Mouse (Mus musculus): ENCODE results near the gene Zfp451.
A peak's percentile ranks its signal among the peaks of the same experiment; 100 is the strongest.
"Not testable (repeated sequence)": the region's sequence is repeated elsewhere in the genome, so short reads cannot be mapped to it uniquely, and the experiment has no call there.

The Zfp451 gene

DNA sequence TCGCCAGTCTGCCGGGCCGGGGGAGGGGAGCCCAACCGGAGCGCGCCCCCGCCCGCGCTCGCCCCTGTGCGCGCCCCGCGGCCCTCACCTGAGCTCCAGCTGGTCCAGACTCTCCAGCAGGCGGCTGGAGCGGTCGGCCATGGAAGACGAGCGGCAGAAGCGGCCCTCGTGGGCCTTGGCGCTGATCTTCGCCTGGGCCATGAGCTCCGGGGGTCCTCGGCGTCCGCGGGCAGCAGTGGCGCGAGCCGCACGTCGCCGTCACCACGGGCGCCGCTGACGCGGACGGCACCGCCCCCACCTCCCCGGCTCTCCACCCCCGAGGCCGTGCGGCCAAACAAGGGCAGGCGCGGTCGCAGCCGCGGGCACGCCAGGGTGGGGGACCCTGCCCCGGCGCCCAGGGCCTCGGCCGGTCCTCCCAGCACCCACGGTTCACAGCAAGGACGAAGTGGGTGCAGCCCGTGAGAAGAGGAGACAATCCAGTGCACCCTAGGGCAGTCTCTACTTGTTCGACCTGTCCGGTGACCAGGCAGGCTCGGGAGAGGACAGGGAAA lies 56.8 kb downstream of the Zfp451 start, which contains the start of gene Bag2:
Gene Bag2 (minus strand): TSS at position 305 of the 551 bp plus-strand sequence.
- DNase-seq (ENCODE audit: low read depth, low spot score) = no peak

DNA sequence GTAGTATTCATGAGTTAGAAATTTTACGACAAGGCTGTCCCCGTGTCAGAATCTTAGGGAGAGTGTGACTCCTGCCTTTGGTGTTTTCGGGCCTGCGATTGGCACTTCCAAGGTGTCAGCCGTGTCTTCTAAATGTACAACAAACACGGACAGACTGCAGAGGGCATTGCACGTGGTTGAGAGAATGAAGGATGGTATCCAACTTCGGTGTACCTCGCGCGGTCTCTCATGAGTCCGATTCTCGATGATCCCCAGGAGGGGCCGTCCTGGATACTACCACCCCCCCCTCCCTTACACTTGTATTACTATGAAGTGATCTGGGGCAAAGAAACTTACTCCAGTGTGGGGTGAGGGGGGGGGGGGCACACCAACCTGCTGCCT lies 57.4 kb downstream of the Zfp451 start:
- DNase-seq (ENCODE audit: low read depth, low spot score) = peak; percentile 34

DNA sequence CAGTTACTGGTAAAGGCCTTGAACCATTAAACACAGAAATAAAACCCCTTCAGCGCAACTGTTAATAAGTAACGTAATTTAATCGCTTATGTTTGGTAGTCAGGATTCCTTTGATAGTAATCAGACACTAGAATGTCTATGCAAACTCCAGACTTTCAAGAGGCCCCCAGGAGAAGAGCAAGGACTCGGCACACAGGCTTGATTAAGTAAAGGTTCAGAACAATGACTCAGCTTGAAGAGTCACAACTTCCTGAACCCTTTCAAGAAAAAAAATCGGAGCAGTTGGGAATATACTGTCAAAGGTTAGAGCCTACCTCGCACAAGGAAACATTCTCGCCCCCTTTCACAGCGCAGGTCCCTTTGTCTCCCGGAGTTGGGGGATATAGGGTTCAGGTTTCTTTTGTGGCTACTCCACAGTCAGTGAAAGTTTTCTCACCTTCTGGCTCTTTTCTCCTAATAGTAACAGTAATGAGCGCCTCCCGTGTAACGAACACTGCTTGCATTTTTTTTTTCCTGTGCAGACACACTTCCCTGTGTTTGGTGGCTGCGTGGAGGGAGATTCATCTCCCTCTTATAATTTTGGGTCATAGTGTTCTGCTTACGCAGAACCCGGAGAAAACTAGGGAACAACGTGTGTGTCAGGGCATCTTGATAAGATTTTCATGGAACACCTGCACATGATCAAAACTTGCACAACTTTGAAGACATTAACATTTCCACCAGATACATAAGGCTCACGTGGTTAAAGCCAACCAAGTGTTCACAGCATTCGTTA lies 58.0 kb downstream of the Zfp451 start:
- DNase-seq (ENCODE audit: low read depth, low spot score) = peak; percentile 44

DNA sequence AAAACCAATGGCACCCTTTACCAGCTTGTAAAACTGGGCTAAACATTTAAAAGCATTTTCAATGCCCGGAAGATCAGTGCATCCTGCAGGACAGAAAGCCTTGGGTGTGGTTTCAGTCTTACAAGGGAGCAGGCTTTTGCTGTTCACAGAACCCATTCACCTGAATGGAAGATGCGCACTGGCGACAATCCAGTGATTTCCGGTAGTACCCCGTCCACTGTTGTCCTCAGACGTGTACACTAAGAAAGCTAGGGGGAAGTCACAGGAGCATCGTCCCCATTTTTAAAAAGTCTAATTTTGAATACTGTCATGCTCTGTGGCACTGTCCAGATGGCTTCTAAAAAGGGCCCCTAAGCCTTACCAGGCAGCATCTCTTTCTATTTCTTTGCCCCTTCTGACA lies 58.6 kb downstream of the Zfp451 start:
- DNase-seq (ENCODE audit: low read depth, low spot score) = peak; percentile 35

DNA sequence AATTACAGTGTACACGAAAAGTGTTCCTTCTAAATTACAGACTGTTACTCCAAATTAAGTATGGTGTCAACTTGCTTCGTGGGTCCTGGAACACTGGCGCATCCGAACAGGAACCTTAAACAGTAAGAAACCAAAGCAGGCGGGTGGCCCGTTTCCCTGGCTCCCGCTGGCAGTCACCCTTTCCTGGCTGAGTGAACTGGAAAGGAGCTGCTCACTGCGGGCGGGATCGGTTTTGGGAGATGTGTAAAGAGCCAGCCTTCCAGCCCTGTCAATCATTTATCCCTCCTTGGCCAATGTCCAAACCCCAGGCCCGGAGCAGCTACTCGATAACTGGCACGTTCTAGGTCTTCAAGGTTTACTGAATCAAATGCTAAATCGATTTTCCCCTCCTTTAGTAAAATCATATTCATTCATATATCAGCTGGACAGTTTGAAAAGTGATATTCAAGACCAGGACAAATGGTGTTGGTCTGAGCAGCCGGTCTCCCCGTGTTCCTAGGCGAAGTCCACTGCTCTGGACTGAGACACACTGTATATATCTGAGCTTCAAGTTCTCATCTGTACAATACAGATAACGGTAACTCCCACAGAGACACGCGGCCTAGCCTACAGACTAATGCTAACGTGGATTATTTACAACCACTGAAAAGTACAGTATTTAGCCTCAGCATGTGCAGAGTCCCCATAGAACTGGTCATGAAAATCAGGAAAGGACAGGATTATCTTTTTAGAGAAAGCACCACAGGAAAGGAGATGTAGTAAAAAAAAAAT lies 59.2 kb downstream of the Zfp451 start:
- DNase-seq (ENCODE audit: low read depth, low spot score) = peak; percentile 57

DNA sequence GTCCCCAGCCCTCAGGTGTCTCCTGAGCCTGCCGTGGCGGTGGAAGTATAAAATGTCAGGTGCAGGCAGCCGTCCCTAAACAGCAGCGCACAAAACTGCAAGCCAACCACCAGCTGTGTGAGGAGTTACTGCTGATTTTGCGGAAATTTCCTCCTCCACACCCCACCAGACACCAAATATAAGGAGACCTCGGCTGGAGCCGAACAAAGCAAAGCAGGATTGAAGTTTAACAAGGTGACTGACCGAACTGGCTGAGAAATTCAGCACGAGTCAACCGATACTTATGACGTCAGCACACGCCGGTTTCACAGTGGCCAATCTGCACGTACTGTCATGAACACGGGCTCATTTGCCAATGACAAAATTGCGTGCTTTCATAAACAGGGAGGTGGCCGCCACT lies 60.3 kb downstream of the Zfp451 start:
- no peak for DNase-seq (ENCODE audit: low read depth, low spot score)

DNA sequence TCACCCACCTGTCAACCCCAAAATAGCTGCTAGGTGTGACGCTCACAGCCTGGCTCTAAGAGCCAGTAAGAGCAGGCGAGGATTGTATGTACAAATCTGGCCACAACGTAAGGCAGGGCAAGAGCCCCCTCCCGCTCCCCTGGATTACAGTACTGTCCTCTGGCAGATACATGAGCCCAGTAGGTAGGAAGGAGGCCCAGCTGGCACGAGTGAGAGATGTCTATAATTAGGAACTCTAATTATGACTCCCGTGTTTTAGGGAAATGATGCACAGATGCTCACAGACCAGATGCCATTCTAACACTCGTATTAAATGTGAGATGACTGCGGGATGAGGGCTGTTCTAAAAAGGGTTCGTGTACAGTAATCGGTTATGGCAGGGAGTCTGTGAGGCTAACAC lies 63.1 kb downstream of the Zfp451 start:
- no peak for DNase-seq (ENCODE audit: low read depth, low spot score)

DNA sequence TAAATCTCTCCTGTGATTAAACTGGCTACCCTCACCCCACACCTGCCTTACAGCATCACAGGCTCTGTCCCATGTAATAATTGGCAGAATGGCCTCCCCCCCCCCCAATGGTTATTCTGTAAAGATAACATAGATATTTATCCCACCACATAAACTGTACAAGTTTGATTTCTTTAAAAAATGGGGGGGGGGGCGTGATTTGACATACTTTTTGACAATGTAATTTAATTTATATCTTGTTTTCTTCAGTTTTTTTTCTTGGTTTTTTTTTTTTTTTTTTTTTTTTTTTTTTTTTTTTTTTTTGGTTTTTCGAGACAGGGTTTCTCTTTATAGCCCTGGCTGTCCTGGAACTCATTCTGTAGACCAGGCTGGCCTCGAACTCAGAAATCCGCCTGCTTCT lies 64.7 kb downstream of the Zfp451 start:
- not testable (repeated sequence) for DNase-seq (ENCODE audit: low read depth, low spot score)

DNA sequence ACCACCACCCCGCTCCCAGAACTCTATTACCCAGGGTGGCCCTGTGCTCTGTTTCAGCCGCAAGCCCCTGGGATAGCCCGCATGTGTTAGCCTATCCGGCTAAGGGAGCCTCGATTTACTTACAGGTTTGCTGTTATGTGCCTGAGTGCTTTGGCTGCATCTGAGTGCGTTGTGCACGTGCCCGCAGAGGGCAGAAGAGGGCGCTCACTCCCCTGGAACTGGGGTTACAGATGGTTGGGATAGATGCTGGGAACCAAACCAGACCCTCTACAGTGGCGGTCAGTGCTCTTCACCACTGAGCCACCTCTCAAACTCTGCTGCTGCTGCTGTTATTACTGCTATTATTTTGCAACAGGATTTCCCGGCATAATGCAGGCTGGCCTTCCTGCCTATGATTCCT lies 65.3 kb downstream of the Zfp451 start:
- DNase-seq (ENCODE audit: low read depth, low spot score) = no peak

DNA sequence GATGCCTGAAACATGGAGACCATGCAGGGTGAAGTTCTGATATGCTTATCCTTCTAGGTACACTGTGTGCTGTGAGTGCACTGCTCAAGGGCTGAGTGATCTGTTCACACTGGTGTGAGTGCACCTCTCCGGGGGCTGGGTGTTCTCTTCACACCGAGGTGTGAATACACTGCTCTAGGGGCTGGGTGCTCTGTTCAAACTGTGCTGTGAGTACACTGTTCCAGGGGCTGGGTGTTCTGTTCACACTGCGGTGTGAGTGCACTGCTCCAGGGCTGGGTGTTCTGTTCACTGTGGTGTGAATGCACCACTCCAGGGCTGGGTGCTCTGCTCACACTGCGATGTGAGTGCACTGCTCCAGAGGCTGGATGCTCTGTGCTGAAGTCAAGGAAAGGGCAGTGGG lies 68.5 kb downstream of the Zfp451 start:
- DNase-seq (ENCODE audit: low read depth, low spot score) = no peak

DNA sequence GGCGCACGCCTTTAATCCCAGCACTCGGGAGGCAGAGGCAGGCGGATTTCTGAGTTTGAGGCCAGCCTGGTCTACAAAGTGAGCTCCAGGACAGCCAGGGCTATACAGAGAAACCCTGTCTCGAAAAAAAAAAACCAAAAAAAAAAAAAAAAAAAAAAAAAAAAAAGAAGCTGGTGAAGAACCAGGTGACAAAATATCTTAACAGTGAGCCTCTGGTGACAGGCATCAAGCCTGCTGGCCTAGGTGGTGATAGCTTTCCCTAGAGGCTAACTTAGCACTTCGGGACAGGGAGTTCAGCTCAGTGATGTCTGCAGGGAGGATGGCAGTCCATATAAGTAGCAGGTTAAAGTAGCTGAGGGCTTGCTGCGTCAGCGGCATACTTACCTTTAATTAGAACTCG lies 69.6 kb downstream of the Zfp451 start:
- not testable (repeated sequence) for DNase-seq (ENCODE audit: low read depth, low spot score)

DNA sequence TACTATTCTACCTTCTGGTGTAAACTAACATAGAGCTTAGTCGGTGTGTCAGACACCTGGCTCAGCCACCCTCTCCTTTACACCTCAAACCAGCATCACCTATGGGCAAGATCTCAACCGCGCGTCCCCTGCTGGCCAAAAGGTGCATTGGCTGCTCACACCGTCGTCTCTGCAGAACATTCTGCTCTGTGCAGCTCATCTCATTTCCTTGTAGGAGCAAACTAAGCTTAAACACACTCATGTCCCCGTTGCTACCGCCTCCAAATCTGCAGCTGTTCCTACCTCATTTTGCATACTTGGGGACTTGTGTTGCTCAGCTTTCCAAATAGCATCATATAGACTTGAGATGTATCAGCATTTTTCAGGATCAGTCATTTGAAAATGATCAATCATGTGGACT lies 71.5 kb downstream of the Zfp451 start:
- no peak for DNase-seq (ENCODE audit: low read depth, low spot score)

DNA sequence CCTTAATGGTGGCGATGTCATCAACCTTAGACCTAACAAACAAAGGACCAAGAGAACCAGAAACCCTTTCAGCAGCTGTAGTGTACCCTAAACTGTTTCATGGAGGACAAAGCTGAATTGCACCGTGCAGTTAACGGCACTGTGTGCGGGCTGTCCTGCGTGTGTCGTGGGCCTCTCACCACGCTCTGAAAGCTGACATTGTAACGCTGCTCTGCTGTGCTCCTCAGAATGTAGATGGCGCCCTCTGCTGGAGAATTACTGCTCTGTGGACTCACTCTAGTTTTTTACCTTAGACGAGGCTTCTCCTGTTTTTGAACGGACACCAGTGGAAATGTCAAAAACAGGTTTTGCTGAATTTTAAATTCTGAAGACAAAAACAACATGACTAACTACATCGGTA lies 75.1 kb downstream of the Zfp451 start:
- peak; percentile 67 for DNase-seq (ENCODE audit: low read depth, low spot score)

DNA sequence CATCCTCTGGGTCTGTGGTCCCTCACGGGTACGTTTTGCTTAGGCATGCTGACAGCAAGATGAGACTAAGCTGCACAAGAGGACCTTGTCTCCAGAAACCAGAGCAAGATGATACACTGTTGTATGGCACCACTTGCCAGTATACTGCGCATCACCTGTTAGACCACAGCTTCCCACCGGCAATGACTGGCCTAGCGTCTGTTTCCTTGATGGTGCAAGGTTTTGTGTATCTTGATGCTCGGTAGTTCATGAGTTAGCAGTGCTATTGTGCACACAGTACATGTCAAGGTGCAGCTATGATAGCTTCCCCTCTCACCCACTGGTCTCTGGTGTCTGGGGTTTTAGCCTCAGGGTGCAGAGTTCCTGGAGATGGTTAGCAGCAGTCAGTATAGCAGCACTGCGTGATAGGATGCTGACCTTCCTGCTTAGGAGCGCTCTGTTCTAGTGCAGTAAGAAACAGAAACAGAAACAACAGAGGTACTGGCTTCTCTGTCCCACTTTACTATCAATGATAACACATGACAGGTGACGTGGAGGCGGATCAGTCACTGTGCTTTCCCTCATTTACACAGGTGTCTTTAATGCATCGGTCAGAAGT lies 75.6 kb downstream of the Zfp451 start:
- DNase-seq (ENCODE audit: low read depth, low spot score) = no peak

DNA sequence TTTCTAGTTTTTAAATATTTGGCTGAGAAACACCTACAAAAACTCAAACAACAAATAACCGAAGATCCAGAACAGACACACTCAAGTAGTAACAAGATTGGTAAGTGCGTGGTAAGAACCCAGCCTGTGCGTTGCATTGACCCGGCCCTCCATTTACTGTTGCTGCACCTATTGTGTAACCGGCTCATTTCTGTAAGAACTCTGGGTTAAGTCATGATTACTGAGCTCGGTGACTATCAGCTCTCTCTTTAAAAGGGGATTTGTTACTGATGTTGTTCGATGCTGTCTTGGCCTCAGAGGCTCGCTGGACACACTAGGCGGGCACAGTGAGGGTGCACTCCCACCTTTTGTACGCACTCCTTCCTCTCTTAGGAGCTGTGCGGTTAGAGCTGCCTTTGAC lies 76.1 kb downstream of the Zfp451 start:
- no peak for DNase-seq (ENCODE audit: low read depth, low spot score)

DNA sequence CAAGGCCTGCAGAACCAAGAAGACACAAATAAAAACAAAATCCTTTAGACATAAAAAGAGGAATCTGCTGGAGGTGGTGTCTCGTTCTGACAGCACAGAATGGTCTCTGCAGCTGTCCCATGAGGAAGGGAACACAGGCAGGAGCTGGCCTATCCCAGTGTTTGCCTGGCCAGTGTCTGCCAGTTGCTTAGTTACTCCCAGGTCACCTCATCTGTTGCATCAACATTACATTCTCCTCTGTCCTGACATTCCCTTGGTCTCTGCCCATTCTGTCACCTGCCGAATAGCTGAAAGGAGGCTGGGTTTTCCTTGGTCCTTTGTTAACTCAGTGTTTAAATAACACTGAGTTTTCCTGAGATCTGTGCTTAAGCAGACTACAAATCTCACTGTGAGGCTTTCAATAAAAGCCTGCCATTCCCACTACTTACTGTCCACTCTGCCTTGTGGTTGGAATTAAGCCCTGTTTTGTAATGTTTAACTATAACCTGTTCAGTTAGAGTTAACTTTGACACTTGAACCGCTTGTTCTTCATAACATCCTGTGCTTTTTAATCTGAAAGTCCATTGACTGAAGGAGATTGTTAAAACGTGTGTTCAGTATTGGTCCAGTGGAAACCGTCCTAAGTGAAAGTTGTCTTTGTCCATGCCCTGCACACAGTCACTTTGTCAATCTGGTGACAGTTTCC lies 80.3 kb downstream of the Zfp451 start:
- DNase-seq (ENCODE audit: low read depth, low spot score) = no peak

DNA sequence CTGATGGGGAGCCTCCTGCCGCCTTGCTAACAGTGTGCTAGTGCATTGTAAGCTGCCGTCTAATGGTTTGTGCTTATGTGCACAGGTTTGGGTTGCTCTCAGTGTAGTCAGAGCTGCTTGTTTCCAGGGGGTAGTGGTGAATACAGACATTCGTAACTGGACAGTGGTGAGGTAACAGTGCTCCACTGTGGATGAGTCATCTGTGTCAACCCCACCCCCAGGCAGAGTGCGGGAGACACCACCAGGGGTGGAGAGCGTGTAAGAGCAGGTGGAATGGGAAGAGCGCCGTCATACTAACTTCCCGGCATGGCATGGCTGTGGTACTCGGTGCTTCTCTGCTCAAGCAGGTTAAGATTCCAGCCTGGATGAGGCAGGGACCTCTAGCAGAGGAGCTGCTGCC lies 81.4 kb downstream of the Zfp451 start:
- DNase-seq (ENCODE audit: low read depth, low spot score) = no peak

DNA sequence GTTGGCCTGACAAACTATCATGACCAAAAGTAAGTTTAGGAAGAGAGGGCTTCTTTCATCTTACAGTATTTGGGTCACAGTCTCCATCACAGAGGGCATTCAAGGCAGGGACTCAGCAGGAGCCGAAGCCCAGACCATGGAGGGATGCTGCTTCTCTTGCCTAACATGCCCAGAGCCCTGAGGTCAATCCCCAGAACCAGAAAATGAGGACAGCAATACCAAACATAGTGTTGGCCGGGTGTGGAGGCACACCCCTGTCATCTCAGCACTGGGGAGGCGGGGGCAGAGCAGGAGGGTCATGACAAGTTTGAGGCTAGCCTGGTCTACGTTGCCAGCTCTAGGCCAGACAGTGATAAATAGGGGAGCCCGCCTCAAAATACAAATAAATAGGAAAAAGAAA lies 89.3 kb downstream of the Zfp451 start:
- DNase-seq (ENCODE audit: low read depth, low spot score) = no peak

DNA sequence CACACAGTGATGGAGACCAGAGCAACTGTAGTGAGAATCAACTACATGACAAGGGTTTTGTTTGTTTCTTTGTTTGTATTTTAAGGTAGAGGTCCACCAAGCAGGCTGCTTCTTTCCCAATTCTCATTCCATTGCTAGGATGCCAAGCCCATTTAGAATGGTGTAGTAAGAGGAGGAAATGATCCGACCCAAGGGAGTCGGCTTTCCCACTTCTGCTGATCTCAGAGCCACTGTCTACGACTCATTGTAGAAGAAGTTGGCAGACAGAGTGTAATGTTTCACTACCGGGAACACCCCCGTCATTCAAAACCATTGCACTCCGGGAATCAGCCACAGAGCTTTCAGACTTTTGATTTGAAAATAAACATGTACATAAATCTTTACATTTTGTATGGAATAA lies 89.9 kb downstream of the Zfp451 start:
- no peak for DNase-seq (ENCODE audit: low read depth, low spot score)

DNA sequence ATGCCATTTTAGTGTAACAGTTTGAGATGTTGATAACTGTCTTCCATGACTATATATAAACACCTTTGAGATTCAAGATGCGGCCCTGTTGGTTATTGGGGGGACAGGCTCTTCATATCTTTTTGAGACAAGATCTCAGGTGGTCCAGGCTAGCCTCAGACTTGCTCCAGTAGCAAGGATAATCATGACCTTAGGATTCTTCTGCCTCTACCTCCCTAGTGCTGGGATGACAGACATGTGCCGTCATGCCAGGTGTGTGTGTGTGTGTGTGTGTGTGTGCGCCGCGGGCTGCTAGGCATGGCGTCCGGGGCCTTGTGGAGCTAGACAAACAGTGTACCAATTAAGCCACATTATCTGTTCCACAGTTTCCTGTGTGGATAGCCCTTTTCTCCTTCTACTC lies 93.4 kb downstream of the Zfp451 start:
- DNase-seq (ENCODE audit: low read depth, low spot score) = no peak

DNA sequence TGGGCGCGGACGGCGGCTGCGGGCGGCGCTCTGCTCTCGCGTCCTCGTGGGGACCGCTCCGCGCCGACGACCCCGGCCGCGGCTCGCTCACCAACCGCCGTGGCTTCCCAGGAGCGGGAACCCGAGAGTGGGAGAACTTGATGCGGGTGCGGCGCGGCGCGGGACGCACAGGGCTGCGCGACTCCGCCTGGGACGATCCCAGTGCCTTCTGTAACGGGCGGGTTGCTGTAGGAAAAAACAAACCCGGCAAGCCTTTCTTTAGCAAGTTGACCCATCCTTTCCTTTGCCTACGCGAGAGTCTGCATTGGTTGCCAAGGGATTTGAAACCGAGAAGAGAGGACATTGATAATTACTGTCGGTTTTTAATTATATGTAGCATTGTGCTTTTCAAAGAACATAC lies 94.2 kb downstream of the Zfp451 start:
- no peak for DNase-seq (ENCODE audit: low read depth, low spot score)

DNA sequence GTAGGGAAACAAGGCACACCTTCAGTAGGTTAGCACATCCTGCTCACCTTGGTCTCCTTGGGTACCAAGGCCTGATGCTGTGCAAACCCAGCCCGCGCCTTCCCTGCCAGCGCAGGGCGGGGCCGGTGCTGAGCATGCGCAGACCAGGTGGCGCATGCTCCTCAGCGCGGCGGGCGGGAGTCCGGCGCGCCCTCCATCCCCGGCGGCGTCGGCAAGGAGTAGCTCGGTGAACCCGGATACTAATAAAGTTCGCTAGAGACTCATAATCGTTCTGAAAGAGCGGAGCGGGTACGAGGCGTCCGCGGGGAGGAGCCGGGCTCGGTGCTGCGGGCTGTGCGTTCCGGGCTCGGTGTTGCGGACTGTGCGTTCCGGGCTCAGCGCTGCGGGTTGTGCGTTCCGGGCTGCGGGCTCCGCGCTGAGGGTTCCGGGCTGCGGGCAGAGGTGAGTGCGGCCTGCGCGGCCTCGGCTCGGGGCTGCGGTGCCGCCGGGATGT lies 94.6 kb downstream of the Zfp451 start, which contains the start of gene Rab23:
Gene Rab23 (plus strand): TSS at position 155 of the 493 bp plus-strand sequence.
- DNase-seq (ENCODE audit: low read depth, low spot score) = peak; percentile 65

Measured in c-Kit-negative CD71-positive TER-119-positive erythroid progenitor cells, embryonic 14.5 days (primary cell).